Comparison of ENCODE assay signal across 9 mouse cellular contexts in the genomic region with DNA sequence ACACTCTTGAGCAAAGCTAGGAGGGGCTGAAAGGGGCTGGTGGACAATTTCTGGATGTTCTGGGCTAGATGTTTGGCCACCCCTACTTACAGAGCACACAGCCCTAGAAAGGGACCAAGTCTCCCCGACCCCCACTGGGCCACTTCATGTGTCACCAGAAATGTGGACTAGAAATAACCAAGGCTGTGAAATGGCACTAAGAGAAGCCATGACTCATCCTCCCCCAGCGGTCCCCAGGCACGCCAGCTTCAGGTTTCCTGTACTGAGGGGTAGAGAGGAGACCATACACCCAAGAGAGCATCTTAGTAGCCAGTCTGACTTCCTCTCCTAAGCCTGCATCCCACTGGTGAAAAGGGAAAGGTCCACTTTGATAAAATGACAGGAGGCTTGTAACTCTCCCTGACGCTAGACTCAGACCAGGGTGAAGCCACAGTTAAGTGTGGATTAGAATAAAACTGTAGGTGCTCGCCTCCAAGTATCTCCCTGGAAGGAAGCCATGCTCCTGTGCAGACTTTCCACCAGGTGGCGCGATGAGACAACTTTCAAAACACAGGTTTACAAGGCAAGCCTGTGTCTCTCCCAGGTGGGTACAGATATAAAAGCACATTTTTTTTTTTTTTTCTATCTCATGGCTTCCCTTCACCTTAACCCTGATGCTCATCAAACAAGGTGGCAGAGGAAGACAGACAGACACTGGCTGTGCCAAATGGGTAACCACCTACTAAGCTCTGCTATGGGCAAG. TPM values are rescaled to one million over a fixed set of nuclear protein-coding genes. Genes with fewer than 3 reads are reported as not detected.
DNase-seq lines count a peak whose midpoint lies in the region; ATAC-seq and TF ChIP-seq lines count a peak whose summit lies in the region.
"Had no signal": no experiment of that assay in that cellular context is flagged by ENCODE, and none has a peak within 500 bp of the region (broad histone marks: within the 10 kb centered on the region; RNA-seq: fewer than 3 reads in every experiment).

No protein-coding gene starts in this region.

- ATAC-seq in liver, embryonic 11.5 days (replicated peaks; ENCODE audit: low FRiP score), result no peak
- ATAC-seq in intestine, postnatal 0 days, result no peak
- ATAC-seq in limb, embryonic 11.5 days (ENCODE audit: insufficient number of reproducible peaks, low FRiP score, low TSS enrichment, low read depth), result no peak

- DNase-seq in liver (peak; percentile 63), ZHBTc4 (ENCODE audit: low read depth, low spot score) (peak; percentile 77)
- DNase-seq in liver, embryonic 11.5 days (ENCODE audit: low spot score), result no peak
- DNase-seq in cerebellum, postnatal 36 days, result peak; percentile 75 to 80
- DNase-seq in limb, embryonic 11.5 days (ENCODE audit: low spot score), result peak; percentile 83
- peak; percentile 78 to 88 for DNase-seq in right cerebral cortex, postnatal 10 days (ENCODE audit: low spot score in 2 of 2)
- peak; percentile 68 for DNase-seq in urinary bladder, postnatal 14 days (ENCODE audit: low spot score)

- no peak overlapping the region for H3K4me3 ChIP-seq in liver, embryonic 11.5 days (ENCODE audit: low read depth, low read length)
- no peak overlapping the region for H3K4me3 ChIP-seq in intestine, postnatal 0 days (ENCODE audit: low read depth, low read length)
- H3K4me3 ChIP-seq in limb, embryonic 11.5 days (ENCODE audit: low read depth, low read length), result no peak overlapping the region
- H3K4me3 ChIP-seq: neural tube, embryonic 13.5 days had no signal

- peak; percentile 85 for TF ChIP-seq CTCF in intestine, postnatal 0 days (IDR thresholded peaks at IDR 0.05; ENCODE audit: low read depth)

- peaks cover 25% of the 10 kb centered on the region for H3K27me3 ChIP-seq in liver, embryonic 11.5 days (replicated peaks; ENCODE audit: control insufficient read depth, insufficient read depth, low read length)
- H3K27me3 ChIP-seq in intestine, postnatal 0 days (replicated peaks; ENCODE audit: control insufficient read depth, insufficient read depth, low read length), result peaks cover 5% of the 10 kb centered on the region; the same call in 1 of the 2 replicates
- peaks cover 8% of the 10 kb centered on the region; the same call in 1 of the 2 replicates for H3K27me3 ChIP-seq in limb, embryonic 11.5 days (ENCODE audit: control insufficient read depth, insufficient read depth, low read length)

- H3K4me1 ChIP-seq in liver, embryonic 11.5 days (replicated peaks; ENCODE audit: control insufficient read depth, insufficient read depth, low read length), result no peaks in the 10 kb centered on the region
- no peaks in the 10 kb centered on the region for H3K4me1 ChIP-seq in intestine, postnatal 0 days (replicated peaks; ENCODE audit: control insufficient read depth, insufficient read depth, low read length)
- peaks cover 4% of the 10 kb centered on the region; the same call in 1 of the 2 replicates for H3K4me1 ChIP-seq in limb, embryonic 11.5 days (ENCODE audit: control insufficient read depth, insufficient read depth, low read length)

- no peaks in the 10 kb centered on the region for H3K9me3 ChIP-seq in liver, embryonic 11.5 days (ENCODE audit: control insufficient read depth, low read length)
- H3K9me3 ChIP-seq in intestine, postnatal 0 days (ENCODE audit: control insufficient read depth), result no peaks in the 10 kb centered on the region
- H3K9me3 ChIP-seq in limb, embryonic 11.5 days (ENCODE audit: control insufficient read depth, low read length), result no peaks in the 10 kb centered on the region
- H3K9me3 ChIP-seq: neural tube, embryonic 13.5 days had no signal

- H3K36me3 ChIP-seq in liver, embryonic 11.5 days (ENCODE audit: control insufficient read depth, insufficient read depth, low read length), result no peaks in the 10 kb centered on the region
- H3K36me3 ChIP-seq in intestine, postnatal 0 days (ENCODE audit: control insufficient read depth, insufficient read depth), result no peaks in the 10 kb centered on the region
- no peaks in the 10 kb centered on the region for H3K36me3 ChIP-seq in limb, embryonic 11.5 days (ENCODE audit: control insufficient read depth, insufficient read depth, low read length)

- H3K4me2 ChIP-seq in liver, embryonic 11.5 days, result no peak overlapping the region
- no peak overlapping the region for H3K4me2 ChIP-seq in intestine, postnatal 0 days (replicated peaks; ENCODE audit: low read depth)
- H3K4me2 ChIP-seq in limb, embryonic 11.5 days (ENCODE audit: low read depth, severe bottlenecking), result no peak overlapping the region
- H3K4me2 ChIP-seq: neural tube, embryonic 13.5 days had no signal

- no peak overlapping the region for H3K27ac ChIP-seq in liver, embryonic 11.5 days (ENCODE audit: low read depth, low read length)
- H3K27ac ChIP-seq in intestine, postnatal 0 days (ENCODE audit: low read depth, low read length), result no peak overlapping the region
- no peak overlapping the region for H3K27ac ChIP-seq in limb, embryonic 11.5 days (replicated peaks; ENCODE audit: low read depth, low read length)
- H3K27ac ChIP-seq: neural tube, embryonic 13.5 days had no signal

- WGBS in liver, embryonic 11.5 days, result 22% methylated on average over 7 of the region's 7 CpGs
- 23% methylated on average over 7 of the region's 7 CpGs for WGBS in intestine, postnatal 0 days
- 30% methylated on average over 7 of the region's 7 CpGs for WGBS in limb, embryonic 11.5 days

- H3K9ac ChIP-seq in liver, embryonic 11.5 days (ENCODE audit: low read depth, low read length), result no peak overlapping the region
- no peak overlapping the region for H3K9ac ChIP-seq in intestine, postnatal 0 days (ENCODE audit: low read depth, low read length)
- no peak overlapping the region for H3K9ac ChIP-seq in limb, embryonic 11.5 days (ENCODE audit: low read length)
- H3K9ac ChIP-seq: neural tube, embryonic 13.5 days had no signal

RNA-seq across cellular contexts. Expression of a gene that starts 27.9 kb away (rescaled TPM):
- polyA plus RNA-seq in liver, embryonic 11.5 days (2014; fragmentation: Nextera tagmentation; extraction: Ambion mirVana), result not detected in 2 replicates
- polyA plus RNA-seq in intestine, postnatal 0 days (2015; fragmentation: Nextera tagmentation; extraction: Ambion mirVana), result 1.4 and 1.5 TPM in 2 replicates
- polyA plus RNA-seq in limb, embryonic 11.5 days (2014; fragmentation: Nextera tagmentation; extraction: Ambion mirVana), result not detected in 2 replicates

RNA-seq across cellular contexts. Expression of a gene that starts 38.7 kb away (rescaled TPM):
- 0.71 and 0.77 TPM in 2 replicates for polyA plus RNA-seq in liver, embryonic 11.5 days (2014; fragmentation: Nextera tagmentation; extraction: Ambion mirVana)
- polyA plus RNA-seq in intestine, postnatal 0 days (2015; fragmentation: Nextera tagmentation; extraction: Ambion mirVana), result 46.2 and 47.3 TPM in 2 replicates
- 3.6 and 4.6 TPM in 2 replicates for polyA plus RNA-seq in limb, embryonic 11.5 days (2014; fragmentation: Nextera tagmentation; extraction: Ambion mirVana)
